Mouse (Mus musculus) ovary, postnatal 36 days (tissue): Measurements from ENCODE around the gene Ppfibp1.
"Not testable (repeated sequence)": the region's sequence is repeated elsewhere in the genome, so short reads cannot be mapped to it uniquely, and the experiment has no call there.

Source experiments
- DNase-seq: peaks from one replicate; pipeline ENCODE4 v3.0.0; 2022; ENCODE audit warnings: low spot score, mixed read lengths

Gene Ppfibp1

DNA sequence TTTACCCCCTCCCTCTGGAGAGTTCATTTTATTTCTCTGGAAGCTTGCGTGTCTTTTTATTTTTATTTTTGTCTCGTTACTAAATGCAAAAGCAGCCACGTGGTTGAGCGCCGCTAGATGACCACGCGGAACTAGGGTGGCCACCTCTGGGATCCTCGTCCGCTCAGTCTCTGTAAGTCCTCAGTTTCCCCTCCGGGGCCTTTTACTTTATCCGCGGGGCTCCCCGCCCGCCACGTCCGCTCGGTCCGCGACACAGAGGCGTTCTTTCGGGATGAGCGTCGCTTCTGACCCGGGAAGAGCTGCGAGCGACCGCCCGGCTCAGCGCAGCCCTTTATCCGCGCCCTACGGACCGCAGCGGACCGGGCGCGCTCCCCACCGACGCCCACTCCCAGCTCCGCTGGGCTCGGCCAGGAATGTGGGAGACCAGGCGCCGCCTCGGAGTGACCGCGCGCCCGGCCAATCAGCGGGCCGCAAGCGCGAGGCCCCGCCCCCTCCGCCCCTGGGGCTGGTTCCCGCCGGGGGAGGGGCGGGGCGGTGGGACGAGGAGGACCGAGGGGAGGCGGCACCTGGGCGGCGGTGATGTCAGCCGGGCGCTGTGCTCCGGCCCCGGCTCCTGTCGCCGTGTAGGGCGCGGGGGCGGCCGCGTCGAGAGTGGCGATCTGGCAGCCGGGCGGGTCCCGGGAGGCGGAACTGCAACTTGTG, at the start of gene Ppfibp1:
Gene Ppfibp1 (plus strand): TSS at position 530 of the 702 bp plus-strand sequence.
- DNase-seq = peak; percentile 98

DNA sequence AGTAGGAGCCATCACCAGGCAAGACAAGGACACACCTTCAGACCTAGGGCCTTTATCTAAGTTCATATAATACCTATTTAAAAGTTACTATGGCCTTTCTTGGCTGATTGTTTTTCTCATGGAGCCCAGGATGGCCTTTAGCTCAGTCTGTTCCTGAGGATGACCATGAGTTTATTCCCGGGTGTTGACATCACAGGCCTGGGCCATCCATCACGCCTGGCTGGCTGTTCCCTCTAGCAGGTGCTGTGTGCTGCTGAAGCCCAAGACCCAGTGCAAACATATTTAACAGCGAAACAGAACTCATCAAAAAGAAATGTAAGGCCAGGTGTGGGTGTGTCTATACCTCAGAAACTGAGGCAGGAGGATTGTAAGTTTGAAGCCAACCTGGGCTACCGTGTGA, 49.4 kb upstream of the Ppfibp1 start:
- no peak for DNase-seq

DNA sequence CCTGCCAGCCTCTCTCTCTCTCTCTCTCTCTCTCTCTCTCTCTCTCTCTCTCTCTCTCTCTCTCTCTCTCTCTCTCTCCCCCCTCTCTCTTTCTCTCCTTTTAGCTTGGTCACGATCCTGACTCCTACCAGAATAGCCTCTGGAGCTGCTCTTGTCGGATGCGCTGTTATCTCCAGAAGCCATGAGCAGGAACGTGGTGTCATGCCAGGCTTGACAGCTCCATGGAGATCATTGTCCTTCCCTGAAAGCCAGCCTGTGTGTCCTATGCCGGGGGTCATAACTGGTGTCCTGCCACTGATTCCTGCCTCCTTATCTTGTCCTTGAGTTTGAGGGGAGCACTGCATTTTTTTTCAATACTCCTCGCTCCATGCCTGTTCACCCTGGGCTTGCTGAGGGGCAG, 43.4 kb upstream of the Ppfibp1 start:
- DNase-seq = no peak

GRCm38 (mm10) chr6:146845347-146845746, 42.9 kb upstream of the Ppfibp1 start:
- no peak for DNase-seq

DNA sequence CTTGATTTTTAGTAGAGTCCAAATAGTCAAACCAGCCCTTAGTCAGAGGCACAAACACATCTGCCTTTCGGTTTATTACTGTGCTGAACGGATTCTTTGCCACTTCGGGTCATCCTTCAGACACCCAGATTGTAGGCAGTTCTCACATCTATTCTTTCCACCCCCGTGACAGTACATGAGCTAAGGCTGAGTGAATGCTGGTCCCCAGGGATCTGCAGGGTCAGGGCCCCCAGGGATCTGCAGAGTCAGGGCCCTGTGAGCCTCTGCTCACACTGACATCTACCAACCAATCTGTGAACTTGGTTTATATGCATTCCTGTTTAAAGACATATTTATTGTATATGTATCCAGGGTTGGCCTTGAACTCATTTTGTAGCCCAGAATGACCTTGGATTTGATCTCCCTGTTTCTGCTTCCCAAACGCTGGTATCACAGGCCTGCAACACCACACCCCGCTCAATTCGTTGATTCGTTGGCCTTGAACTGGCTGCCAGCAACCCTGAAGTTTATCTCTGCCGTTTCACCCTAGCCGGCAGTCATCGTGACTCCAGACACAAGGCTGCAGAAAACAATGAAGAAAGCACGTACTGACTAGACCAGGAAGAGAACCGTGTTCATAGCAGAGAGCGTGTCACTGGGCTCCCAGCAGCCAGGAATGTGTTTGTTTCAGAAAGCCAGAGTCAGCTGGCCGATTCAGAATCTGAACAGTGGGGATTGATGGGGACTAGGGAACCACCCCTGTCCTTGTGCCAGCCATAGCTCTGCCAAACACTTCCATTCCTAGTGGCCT, 42.1 kb upstream of the Ppfibp1 start:
- DNase-seq = peak; percentile 53

GRCm38 (mm10) chr6:146847402-146847801, 40.9 kb upstream of the Ppfibp1 start:
- DNase-seq = no peak

- no peak for DNase-seq
Measured at GRCm38 (mm10) chr6:146848281-146848680, 40.0 kb upstream of the Ppfibp1 start.

DNA sequence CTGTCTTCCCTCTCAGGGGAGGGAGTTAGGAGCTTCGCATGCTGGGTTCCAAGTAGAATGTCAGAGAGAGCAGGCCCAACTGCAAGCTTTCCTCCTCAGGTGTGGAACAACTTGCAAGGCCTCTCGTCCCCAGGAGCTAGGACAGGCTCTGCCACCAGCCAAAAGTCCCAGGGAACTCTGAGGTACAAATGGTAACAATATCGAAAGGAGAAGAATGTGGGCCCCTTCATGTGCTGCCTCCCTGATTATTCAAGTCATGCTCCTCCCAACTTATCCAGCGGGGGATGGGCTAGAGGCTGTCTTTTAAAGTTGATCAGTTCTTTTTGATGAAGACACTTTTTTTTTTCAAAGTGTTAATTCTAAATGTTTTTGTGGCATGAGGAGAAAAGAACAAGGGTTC, 38.2 kb upstream of the Ppfibp1 start, which contains the start of gene Smco2:
Gene Smco2 (plus strand): TSS at position 55 of the 400 bp plus-strand sequence.
- DNase-seq = no peak

GRCm38 (mm10) chr6:146851916-146852315, 36.4 kb upstream of the Ppfibp1 start:
- DNase-seq = no peak

DNA sequence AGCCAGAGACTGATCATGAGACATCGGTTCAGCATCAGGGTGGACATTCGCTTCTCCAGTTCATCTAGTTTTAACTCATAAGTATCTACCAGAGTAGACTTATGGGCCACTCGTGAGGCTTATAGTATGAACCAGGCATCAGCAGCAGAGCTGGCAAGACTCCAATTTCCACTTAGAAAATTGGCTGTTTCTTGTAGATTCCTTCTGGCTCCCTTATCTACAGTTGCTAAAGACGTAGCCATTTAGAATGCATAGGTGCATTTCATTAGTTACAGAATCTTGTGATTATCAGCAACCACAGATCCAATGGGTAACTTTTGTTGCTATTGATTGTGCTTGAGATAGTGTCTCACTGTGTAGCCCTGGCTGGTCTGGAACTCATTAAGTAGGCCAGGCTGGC, 35.5 kb upstream of the Ppfibp1 start:
- no peak for DNase-seq

- no peak for DNase-seq
Measured at GRCm38 (mm10) chr6:146855185-146855584, 33.1 kb upstream of the Ppfibp1 start.

DNA sequence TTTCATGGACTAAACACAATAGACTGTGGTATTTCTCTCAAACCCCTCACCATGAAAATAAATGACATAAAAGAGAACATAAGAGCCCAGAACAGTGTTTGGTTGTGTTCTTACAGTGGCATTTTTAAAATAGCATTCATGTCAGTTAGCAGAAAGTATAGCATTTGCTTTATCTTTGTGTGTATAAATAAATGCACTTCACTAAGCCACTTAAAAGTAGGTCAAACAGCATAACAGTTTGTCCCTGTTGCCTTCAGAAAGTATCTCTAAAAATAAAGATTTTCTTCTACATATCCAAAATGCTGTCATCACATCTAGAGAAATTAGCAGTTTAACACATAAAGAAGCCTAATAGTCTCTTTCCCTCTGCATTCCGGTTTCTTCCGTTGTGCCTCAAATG, 30.9 kb upstream of the Ppfibp1 start:
- no peak for DNase-seq

GRCm38 (mm10) chr6:146863154-146863553, 25.1 kb upstream of the Ppfibp1 start:
- DNase-seq = no peak

- DNase-seq = not testable (repeated sequence)
Measured at GRCm38 (mm10) chr6:146864370-146864769, 23.9 kb upstream of the Ppfibp1 start.

DNA sequence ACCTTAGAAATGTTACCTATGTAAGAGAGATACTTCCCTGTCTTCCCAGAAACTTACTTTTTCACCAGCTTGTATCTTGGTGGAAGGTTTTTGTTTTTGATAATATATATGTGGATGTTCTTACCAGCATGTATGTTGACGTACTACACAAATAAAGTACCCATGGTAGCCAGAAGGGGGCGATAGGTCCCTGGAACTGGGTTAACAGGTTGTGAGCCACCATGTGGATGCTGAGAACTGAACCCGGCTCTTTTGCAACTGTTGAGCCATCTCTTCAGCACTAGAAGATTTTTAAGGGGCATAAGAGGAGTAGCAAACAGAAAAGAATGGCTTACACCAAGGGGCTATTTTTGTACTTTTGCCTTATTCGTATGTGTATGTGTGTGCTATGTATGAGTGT, 22.6 kb upstream of the Ppfibp1 start:
- no peak for DNase-seq

DNA sequence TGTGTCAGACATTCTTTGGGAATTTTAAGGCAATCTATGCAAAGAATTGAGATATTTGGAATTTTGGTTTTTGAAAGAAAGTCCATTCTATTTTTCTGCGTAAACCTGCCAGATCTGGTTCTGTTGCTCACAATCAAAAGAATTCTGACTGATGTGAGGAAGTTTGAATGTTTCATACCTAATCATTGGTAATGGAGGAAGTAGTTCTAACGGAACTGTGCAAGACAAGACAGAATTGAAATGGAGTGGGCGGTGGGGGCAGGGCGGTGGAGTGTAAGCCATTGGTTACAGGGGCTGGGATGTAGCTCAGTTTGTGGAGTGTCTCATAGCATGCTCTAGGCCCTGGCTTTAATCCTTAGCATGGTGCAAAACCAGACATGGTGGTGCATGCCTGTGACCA, 16.3 kb upstream of the Ppfibp1 start:
- no peak for DNase-seq

- no peak for DNase-seq
Measured at GRCm38 (mm10) chr6:146874415-146874814, 13.9 kb upstream of the Ppfibp1 start.

- no peak for DNase-seq
Measured at GRCm38 (mm10) chr6:146876820-146877219, 11.5 kb upstream of the Ppfibp1 start.

DNA sequence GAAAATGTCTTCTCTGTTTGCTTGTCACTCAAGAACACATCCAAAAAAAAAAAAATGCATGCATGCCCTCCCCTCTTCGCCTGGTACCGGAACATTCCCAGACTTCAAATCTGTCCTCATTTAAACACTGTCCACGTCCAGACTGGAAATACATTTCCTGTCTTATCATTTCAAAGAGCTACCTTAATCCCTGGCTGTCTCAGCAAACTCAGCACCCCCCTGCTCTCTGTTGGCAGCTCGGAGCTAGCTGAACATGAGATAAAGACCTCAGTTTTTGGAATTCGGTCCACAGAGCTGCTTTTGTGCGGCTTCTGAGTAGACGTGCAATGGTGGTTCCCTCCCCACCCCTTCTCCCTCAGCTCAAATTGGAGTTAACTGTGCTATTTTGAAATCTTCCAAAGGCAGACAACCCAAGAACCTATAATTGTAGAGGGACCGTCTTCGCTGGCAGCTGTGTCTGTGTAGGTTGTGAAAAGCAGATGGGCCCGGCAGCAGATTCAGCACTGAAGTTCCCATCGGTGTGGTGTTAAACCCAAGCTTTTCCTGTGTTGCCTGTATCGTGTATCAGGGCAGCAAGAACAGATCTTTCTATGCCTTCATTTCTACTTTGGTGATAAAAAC, 10.8 kb upstream of the Ppfibp1 start:
- DNase-seq = no peak

- no peak for DNase-seq
Measured at GRCm38 (mm10) chr6:146878926-146879325, 9.4 kb upstream of the Ppfibp1 start.

DNA sequence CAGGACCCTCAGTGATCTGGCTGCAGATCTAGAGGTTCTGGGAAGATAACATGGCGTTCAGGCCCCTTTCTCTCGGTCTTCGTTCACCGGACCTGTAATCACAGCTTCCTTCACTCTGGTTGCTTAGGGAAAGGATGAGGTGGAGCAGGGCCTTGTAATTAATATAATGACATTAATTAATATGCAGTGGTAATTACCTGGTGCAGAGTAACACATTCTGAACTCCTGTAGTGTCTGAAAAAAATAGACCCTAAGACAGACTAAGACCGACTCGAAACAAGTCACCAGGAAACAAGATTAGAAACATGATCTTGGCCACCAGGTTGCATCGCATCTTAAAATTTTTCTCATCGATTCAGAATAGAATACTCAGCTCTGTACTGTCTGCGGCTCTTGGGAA, 8.4 kb upstream of the Ppfibp1 start:
- no peak for DNase-seq

- DNase-seq = no peak
Measured at GRCm38 (mm10) chr6:146880296-146880695, 8.0 kb upstream of the Ppfibp1 start.
